Mouse (Mus musculus): Measurements from ENCODE around the gene Fbxw21. TPM values are rescaled to one million over a fixed set of nuclear protein-coding genes. Genes with fewer than 3 reads are reported as not detected.
"Not testable (repeated sequence)": the region's sequence is repeated elsewhere in the genome, so short reads cannot be mapped to it uniquely, and the experiment has no call there.

Gene Fbxw21
- total RNA-seq (2021): not detected
- long read RNA-seq: 0 reads

DNA sequence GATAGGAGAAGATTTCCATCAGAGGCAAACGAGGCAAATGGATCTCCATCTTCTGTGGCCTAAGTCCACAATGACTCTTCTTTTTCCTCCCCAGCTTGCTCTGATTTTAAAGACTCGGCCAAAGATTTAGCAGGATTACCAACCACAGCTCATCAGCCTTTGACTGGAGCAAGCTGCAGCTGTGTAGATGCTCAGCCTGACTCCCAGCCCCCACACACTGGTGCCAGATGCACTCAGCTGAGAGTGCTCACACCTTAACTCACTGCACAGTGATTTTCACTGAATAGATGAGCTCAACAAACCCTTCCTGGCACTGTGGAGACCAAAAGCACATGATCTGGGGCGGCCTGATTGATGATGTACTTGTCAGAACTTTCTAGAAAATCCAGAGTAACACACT is at the start of gene Fbxw21:
Gene Fbxw21, minus strand, starts transcription at position 101 of the 400 bp plus-strand sequence.
- DNase-seq (ENCODE audit: low spot score in 2 of 2): no peak

DNA sequence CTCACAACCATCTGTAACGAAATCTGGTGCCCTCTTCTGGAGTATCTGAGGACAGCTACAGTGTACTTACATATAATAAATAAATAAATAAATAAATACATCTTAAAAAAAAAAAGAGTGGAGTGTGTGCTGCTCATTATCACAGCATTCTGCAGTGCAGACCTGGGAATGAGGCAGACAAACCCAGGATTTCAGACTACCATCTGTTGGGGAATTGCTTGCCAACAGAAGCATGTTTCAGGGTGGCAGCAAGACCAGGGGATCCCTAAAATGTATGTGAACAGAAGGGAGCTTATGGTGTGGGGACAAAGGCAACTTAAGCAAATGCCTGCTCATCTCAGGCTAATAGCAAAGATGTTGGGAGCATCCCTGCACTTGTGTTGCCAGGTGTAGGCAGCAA is 39.5 kb upstream of the Fbxw21 start:
- DNase-seq (ENCODE audit: low spot score in 2 of 2): peak in 1 of 2 experiments; percentile 9

DNA sequence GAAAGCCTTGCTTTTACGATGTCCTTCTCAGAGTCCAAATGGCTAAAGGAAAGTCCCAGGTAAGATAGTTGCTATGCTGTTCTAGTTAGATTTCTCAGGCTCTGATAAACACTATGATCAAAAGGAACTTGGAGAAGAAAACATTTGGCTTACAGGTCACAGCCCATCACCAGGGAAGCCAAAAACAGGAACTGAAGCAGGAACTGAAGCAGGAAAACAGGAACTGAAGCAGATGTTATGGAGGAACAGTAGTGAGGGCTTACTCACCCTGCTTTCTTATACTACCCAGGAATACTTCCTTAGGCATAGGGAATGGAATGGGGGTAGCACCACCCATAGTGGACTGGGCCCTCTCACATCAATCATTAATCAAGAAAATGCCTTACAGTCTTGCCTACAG is 38.5 kb upstream of the Fbxw21 start:
- DNase-seq (ENCODE audit: low spot score in 2 of 2): no peak

DNA sequence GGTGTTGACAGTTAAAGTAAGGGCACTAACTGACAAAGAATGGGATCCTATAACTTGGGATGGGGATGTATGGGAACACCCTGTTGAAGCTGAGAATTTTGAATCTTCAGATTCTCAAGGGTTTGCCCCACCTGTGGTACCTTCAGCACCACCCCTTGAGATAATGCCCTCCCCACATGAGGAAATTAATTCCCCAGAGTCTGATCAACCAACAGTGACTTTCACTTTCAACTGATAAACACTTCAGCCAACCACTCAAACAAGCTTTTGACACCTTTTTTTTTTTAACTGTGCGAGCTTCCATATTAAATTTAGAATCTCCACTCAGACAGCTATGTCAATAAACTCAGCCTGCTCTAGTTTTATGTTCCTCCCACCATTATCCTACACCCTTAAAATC is 37.5 kb upstream of the Fbxw21 start:
- DNase-seq (ENCODE audit: low spot score in 2 of 2): no peak

DNA sequence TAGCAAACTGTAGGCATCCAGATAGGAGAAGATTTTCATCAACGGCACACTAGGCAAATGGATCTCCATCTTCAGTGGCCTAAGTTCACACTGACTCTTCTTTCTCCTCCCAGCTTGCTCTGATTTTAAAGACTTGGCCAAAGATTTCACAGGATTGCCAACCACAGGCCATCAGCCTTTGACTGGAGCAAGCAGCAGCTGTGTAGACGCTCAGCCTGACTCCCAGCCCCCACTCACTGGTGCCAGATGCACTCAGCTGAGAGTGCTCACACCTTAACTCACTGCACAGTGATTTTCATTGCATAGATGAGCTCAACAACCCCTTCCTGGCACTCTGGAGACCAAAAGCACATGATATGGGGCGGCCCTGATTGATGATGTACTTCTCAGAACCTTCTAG is 34.0 kb upstream of the Fbxw21 start, which contains the start of gene Fbxw13:
Gene Fbxw13, minus strand, starts transcription at position 101 of the 400 bp plus-strand sequence.
- not testable (repeated sequence) for DNase-seq (ENCODE audit: low spot score in 2 of 2)

DNA sequence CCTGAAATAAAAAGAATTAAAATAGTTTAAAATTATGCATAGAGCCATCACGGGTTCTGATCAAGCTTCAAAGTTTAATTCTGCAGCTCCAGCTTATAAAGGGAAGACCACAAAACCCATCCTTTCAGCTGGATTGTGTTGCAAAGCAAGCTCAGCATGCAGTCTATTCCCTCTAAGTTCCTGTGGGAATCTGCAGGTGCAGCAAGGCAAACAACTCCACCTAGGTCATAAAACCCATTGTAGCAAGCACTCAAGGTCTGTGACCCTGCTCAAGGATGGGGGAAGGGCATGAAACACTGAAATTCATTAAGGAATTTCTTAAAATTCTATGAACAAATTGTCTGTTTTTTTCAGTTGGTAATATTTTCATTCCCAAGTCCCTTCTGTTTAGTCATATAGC is 15.4 kb upstream of the Fbxw21 start:
- DNase-seq (ENCODE audit: low spot score in 2 of 2): no peak

DNA sequence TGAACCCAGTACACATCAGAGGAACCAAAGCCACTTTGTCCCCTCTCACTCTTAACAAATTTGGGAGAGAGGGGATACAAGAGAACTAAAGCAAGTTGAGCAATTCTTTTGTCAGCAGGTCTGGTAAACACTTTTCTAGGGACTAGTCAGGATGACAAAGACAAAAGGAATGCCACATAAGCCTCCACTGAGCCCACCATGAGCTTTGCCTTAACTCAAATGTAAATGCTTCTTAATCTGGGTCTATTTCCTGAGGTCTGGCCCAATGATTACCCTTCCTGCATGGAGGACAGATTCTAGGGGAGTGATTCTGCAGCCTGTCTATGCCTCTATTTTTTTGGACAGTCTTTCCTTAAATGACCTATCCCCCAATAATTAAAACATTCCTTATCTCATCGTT is 14.5 kb upstream of the Fbxw21 start:
- no peak for DNase-seq (ENCODE audit: low spot score in 2 of 2)

DNA sequence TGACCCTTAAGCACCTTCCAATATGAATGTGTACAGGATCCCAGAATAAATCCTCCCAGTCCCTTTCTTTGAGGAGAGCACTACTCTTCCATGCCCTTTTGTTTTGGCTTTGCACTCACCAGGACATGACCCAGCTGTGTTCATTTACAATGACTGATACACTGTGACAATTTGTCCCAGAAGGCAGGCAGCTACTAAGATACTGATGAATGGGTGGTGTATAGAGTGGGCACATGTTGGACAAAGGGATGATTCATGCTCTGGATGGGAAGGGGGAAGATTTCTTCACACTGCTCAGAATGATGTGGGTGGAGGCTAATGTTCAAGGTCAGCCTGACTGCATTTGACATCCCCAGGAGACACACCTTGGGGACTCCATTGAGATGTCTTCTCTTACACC is 5.5 kb upstream of the Fbxw21 start:
- DNase-seq (ENCODE audit: low spot score in 2 of 2): no peak

DNA sequence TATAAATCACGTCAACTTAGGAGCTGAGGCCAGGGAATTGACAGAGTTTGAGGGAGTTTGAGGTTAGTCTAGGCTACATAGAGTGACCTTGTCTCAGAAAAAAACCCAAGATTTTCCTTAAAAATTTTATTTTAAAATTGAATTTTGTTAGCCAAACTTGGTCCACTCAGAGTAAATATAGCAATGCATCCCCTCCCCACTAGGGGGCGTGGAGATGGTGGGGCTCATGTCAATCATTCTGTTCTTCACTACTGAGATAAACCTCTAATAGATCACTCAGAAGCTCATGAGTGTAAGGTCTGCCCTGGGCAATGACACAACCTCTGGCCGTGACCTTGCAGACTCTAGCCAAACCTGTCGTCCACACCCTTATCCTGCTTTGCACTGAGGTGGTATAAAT is 21.4 kb downstream of the Fbxw21 start:
- DNase-seq (ENCODE audit: low spot score in 2 of 2): not testable (repeated sequence)

DNA sequence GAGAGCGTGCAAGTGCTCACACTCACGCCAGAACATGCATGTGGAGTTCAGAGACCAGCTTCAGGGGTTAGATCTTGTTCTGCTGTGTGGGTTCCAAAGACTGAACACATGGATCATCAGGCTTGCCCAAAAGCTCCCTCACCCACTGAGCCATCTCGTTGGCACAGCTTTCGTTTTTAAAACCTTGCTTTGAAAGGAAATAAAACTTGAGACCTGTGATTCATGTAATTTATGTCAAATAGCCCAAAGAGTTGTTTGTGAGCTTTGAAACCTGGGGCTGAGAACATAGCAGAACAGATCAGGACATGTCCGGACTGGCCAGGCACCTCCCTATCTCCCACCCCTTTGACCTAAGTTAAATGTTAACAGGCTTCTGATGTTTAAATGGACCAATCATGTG is 31.8 kb downstream of the Fbxw21 start:
- no peak for DNase-seq (ENCODE audit: low spot score in 2 of 2)

DNA sequence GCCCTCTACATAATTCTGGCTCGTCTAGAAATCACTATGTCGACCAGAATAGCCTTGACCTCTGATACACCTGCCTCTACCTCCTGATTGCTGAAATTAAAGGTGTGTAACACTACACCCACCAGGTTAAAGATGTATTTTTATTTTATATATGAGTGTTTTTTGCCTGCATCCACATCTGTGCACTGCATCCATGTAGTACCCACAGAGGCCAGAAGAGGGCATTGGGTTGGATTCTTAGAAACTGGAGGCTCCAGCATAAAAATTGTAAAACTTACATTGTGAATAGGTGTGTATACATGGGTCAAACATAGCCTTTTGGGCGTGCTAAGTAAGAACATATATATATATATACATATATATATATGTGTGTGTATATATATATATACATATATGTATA is 33.6 kb downstream of the Fbxw21 start:
- DNase-seq (ENCODE audit: low spot score in 2 of 2): peak; percentile 53 to 59

DNA sequence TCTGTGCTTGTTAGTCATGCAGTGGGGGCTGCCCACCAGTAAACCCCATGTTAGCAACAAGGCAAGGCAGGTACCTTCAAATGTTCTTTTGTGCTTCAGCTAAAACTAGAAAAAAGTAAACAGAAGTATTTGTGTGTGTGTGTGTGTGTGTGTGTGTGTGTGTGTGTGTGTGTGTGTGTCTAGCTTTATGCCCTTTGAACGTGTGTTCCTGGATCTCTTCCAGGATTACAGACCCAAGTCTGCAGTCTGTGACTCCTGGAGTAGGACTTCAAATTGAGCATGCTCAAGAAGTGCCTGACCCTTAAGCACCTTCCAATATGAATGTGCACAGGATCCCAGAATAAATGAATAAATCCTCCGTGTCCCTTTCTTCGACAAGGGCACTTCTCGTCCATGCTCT is 34.8 kb downstream of the Fbxw21 start:
- DNase-seq (ENCODE audit: low spot score in 2 of 2): no peak

DNA sequence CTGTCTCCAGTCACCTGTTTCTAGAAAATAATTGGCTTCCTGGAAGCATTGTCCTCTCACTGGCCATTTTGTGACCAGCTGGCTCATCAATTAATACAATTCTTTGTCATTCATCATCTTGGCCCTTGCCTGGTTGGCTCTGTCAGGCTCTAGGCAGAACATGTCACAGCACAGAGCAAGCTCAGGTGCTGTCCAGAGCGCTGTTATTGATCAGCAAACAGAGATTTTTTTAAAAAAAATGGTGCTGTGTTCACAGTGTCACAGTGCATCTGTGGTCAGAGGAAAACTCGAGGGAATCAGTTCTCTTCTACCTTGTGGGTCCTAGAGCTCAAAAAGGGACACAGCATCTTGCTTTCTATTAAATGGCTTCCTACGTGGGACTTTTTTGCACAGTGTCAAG is 36.4 kb downstream of the Fbxw21 start:
- no peak for DNase-seq (ENCODE audit: low spot score in 2 of 2)

DNA sequence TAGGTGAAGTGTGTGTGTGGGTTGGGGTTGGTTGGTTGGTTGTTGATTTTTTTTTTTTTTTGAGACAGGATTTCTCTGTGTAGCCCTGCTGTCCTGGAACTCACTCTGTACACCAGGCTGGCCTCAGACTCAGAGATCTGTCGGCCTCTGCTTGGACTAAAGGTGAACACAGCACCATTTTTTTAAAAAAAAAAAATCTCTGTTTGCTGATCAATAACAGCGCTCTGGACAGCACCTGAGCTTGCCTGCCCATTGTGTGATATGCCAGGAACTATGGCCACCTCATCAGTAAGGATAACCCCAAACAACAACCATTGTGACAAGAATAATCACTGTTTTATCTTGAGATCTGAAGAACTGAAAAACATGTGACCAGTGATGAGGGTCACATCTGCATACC is 36.8 kb downstream of the Fbxw21 start:
- no peak for DNase-seq (ENCODE audit: low spot score in 2 of 2)

DNA sequence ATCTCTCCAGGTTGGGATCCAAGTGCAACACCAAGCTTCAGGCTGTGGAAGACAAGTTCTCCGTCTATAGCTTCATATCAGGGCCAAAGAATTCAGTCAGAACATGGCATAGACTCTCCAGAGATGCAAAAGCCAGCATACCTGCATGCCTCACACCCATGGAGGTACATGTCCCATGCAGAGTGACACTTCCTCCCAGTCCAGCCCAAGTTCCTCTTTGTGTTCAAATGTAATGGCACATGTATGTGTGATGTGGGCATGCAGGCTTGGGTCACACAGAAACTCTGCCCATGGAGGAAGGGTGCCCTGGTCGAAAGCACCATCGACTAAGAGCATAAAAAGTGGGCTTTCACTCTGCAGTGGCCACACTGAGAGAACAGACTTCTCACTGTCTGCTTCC is 37.7 kb downstream of the Fbxw21 start:
- no peak for DNase-seq (ENCODE audit: low spot score in 2 of 2)

DNA sequence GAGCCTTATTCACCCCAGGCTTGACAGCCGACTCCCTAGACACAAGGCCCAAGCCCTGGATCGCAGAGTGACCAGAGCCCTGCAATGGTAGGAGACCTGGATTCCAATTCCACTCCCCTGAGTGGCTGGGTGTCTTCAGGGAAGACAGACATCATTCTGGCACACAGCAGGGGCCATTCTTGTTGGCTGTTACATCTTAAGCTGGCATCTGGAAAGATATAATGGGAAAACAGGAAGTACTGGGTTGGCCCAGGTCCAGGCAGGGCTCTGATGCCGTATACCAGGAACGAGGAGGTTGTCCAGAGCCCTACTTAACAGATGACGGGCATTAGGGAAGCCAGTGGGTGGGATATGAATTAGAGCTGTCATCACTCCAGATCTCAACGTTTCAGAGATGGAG is 38.6 kb downstream of the Fbxw21 start:
- no peak for DNase-seq (ENCODE audit: low spot score in 2 of 2)

DNA sequence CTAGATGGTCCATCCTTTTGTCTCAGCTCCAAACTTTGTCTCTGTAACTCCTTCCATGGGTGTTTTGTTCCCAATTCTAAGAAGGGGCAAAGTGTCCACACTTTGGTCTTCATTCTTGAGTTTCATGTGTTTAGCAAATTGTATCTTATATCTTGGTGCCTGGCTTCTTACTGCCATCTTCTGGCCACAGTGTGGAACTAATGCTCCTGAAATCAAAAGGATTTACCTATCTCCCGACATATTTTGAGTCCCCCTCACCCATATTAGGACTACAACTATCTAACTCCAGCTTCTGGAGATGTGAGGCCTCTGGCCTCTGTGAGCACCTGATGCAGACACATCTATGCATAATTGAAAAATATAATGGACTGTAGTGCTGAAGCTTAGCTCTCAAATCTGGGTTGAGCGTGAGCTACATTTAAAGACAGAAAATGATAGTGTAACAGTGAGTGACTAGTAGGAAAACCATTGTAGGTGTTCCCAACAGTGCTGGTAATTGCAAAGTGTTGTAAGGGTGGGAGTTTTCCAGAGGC is 39.2 kb downstream of the Fbxw21 start:
- peak; percentile 49 to 61 for DNase-seq (ENCODE audit: low spot score in 2 of 2)

DNA sequence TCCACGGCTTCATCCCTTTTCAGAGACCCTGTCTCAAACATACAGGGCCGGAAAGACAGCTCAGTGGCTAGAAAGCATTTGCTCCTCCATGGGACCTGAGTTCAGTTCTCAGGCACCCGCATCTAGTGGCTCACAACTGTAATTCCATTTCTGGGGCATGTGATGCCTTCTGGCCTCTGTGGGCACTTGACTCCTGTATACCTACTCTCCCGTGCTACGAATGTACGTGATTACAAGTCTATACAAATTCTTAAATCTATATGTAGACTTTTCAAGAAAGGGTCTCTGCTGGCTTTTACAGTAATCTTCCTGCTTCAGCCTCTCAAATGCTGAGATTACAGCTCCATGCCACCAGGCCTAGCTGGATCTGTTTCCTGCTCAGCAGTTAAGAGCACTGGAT is 40.9 kb downstream of the Fbxw21 start:
- no peak for DNase-seq (ENCODE audit: low spot score in 2 of 2)

DNA sequence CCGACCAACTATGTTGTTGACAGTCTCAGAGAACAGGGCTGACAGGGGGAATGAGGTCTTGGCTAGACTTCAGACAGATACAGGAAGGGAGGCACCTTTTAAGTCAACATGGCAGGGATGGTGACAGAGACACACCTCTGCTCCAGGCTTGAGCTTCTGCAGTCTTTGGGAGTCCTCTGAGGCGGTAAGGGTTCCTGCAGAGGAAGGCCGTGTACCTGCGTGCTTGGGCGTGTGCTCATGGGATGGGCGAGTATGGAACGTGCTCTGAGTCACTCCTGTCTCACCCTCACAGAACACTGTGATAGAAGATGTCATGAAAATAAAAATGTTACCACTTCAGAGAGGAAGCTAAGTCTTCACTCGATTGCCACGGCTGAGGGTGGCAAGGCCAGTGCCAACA is 42.3 kb downstream of the Fbxw21 start:
- no peak for DNase-seq (ENCODE audit: low spot score in 2 of 2)

DNA sequence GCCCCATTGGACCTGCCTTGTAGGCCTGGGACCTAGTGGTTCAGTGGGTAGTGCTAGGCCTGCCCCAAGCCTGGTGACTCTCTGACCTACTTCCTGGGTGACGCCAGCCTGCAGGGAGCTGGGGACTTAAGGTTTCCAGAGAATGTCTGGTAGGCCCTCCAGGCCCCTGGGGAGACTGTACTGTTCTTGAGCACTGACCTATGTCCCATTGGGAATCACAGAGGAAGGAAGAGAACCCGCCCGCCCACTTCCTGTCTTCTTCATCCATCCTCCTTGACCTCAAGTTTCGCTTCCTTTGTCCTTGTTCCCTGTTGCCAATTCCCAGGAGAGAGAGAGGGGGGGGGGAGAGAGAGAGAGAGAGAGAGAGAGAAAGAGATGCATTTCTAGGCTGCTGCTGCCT is 43.7 kb downstream of the Fbxw21 start:
- DNase-seq (ENCODE audit: low spot score in 2 of 2): no peak

DNA sequence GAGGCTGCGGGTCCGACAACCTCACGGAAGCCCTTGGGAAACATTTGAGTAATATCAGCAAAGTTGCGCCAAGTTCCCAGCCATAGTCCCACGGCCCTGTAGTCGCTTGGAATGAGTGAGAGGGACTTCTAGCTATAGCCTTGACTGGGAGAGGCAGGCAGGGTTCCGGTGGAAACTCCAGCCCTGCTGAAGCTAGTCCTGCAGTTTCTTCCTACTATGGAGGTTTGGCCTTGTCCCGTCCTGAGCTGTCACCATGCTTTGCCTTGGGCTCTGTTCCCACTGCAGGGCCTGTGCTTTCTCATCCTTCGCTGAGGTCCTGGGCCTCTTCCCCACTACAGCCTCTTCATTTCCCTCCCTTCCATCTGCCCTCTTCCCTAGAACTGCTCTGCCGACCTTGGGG is 45.6 kb downstream of the Fbxw21 start:
- no peak for DNase-seq (ENCODE audit: low spot score in 2 of 2)

DNA sequence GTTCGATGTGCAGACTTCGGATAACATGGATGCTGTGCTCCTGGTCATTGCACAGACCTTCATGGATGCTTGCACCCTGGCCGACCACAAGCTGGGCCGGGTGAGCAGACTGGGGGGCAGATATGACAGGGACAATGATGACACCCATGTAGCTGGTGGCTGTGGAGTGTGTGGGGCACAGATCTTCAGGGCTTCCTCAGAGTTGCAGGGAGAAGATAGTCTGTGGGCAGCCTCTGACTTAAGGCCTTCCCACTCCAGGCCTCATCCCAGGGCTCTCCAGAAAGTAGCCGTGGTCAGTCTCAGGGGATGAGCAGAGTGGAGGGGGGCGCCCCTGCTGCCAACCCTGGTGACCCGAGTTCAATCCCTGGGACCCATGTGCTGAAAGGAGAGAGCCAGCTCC is 47.0 kb downstream of the Fbxw21 start:
- no peak for DNase-seq (ENCODE audit: low spot score in 2 of 2)

DNA sequence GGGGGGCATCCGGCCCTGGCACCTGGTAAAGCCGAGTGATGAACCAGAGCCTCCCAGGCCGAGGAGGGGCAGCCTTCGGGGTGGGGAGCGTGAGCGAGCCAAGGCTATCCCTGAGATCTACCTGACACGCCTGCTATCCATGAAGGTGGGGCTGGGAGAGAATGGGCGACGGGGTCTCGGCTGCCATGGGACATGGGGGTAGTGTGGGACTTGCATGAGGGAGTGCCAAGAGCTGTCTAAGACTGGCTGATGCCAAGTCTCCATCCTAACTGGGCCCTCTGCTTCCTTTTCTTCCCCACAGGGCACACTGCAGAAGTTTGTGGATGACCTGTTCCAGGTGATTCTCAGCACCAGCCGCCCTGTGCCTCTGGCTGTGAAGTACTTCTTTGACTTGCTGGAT is 47.6 kb downstream of the Fbxw21 start:
- no peak for DNase-seq (ENCODE audit: low spot score in 2 of 2)

DNA sequence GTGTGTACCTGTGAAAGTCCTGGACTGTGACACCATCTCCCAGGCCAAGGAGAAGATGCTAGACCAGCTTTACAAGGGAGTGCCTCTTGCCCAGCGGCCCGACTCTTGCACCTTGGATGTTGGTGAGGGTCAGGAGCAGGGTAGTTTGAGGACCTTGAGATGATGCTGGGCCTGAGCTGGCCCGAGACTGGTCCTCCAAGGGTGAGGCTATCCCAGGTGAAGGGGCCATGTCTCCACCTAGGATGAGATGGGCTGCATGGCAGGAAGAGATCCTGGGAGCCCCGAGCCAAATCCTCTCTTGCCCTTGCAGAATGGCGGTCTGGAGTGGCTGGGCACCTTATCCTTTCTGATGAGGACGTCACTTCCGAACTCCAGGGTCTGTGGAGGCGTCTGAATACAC is 48.5 kb downstream of the Fbxw21 start:
- no peak for DNase-seq (ENCODE audit: low spot score in 2 of 2)
